Mouse (Mus musculus) thymus, adult 2 months (tissue): ENCODE data around the gene Klf2.

Source experiments
- CTCF ChIP-seq: fragments of 200-500 bp; IDR thresholded peaks from 2 replicates; pipeline ENCODE4 v1.5.1; 2012; ENCODE audit warnings: mild to moderate bottlenecking, control low read depth, low read length, moderate library complexity, borderline replicate concordance; ENCODE audit not compliant: control insufficient read depth, poor library complexity, insufficient read depth; ENCODE audit errors: extremely low read depth
- POLR2A ChIP-seq: fragments of 200-500 bp; IDR thresholded peaks from 2 replicates; pipeline ENCODE4 v1.6.1; 2012; ENCODE audit warnings: mild to moderate bottlenecking, low read length, control low read depth, moderate library complexity; ENCODE audit not compliant: control insufficient read depth, poor library complexity, insufficient read depth; ENCODE audit errors: extremely low read depth

DNA sequence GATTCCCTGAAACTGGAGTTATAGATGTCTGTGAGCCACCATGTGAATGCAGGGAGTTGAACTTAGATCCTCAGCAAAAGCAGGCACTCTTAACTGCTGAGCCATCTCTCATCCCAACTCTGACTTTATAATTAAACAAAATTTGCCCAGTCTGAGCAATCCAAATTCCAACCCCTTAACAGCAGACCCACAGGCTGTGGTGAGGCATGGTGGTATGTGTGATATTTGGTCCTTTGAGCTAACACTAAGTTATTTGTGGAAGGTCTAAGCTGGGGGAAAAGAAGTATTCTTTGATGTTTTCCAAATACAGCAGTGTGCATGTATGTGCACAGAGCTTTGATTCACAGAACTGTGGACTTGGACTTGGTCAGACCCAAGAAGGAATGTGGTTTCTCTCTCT is 29.8 kb upstream of the Klf2 start:
- TF ChIP-seq POLR2A (no peak), CTCF (no peak)
